Mouse (Mus musculus) brain, adult 2 months (tissue): ENCODE results near the gene Prf1.
A peak's percentile ranks its signal among the peaks of the same experiment; 100 is the strongest.

Experiments used
- DNase-seq: peaks from one replicate; pipeline ENCODE4 v3.0.0; 2011; ENCODE audit warnings: low read depth, low spot score

Gene Prf1

GRCm38 (mm10) chr10:61337665-61338064, 40.0 kb downstream of the Prf1 start:
- DNase-seq: peak; percentile 49

- no peak for DNase-seq
These were observed 41.6 kb downstream of the Prf1 start for GRCm38 (mm10) chr10:61339216-61339615.

- no peak for DNase-seq
These were observed 42.6 kb downstream of the Prf1 start for GRCm38 (mm10) chr10:61340247-61340646.

- DNase-seq: no peak
These were observed 43.4 kb downstream of the Prf1 start for GRCm38 (mm10) chr10:61341045-61341444.

- DNase-seq: peak; percentile 76
These were observed 43.9 kb downstream of the Prf1 start for GRCm38 (mm10) chr10:61341557-61341956.

GRCm38 (mm10) chr10:61342750-61343149, 45.1 kb downstream of the Prf1 start:
- no peak for DNase-seq

GRCm38 (mm10) chr10:61343950-61344349, 46.3 kb downstream of the Prf1 start:
- peak; percentile 63 for DNase-seq

GRCm38 (mm10) chr10:61345179-61345578, 47.5 kb downstream of the Prf1 start:
- no peak for DNase-seq

GRCm38 (mm10) chr10:61346374-61346773, 48.7 kb downstream of the Prf1 start:
- DNase-seq: no peak

GRCm38 (mm10) chr10:61351216-61351615, 53.6 kb downstream of the Prf1 start:
- no peak for DNase-seq
